Mouse (Mus musculus) CD4-positive naive resting alpha-beta T cell, adult 57 days (primary cell): Measurements from ENCODE around the gene Ppfia4. TPM values are rescaled to one million over a fixed set of nuclear protein-coding genes. Genes with fewer than 3 reads are reported as not detected.

Experiments used
- total RNA-seq: library from RNA; stranded (reverse); gene quantifications from one replicate; pipeline ENCODE4 v1.2.4, GENCODE M21; 2023

Ppfia4 gene
- 0.80 TPM for total RNA-seq

DNA sequence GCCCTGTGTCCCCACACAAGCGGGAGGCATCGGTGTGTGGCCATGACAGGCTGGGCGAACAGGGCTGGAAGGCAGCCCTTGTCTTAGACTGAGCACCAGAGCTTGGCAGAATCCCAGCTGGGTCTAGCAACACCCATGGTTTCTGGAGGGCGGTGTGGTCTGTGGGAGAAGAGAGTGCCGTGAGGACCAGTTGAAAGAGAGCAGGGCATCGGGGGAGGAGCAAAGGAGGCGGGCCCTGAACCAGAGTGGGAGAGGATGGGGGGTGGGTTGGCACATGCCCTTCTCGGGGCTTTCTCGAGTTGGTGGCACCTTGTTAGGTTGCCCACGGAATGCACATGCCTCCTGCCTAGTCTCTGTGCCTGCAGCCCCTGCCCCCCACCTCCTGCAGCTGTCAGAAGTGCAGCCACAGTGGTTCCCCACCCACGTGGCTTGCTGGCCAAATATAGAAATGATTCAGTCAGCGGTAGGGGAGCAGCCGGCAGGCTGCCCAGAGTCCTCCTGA lies at the start of gene Ppfia4:
Ppfia4 (minus strand) TSS at position 159 of the 502 bp plus-strand sequence.

GRCm38 (mm10) chr1:134361857-134362212 lies 29.1 kb upstream of the Ppfia4 start, which contains the start of gene Tmem183a:
Gene Tmem183a (minus strand): TSS chr1:134361979.

GRCm38 (mm10) chr1:134289598-134290099 lies 43.1 kb downstream of the Ppfia4 start, which contains the start of gene Myog:
Gene Myog (plus strand): TSS chr1:134289989.

Other genes with a start within 250 kb of the Ppfia4 start
- gene Chit1, start 221.7 kb downstream of the Ppfia4 start, total RNA-seq = not detected
- gene Chil1, start 150.8 kb downstream of the Ppfia4 start, total RNA-seq = not detected
- not detected for gene Mybph, start 139.5 kb downstream of the Ppfia4 start, total RNA-seq
- not detected for gene Adora1, start 97.5 kb downstream of the Ppfia4 start, total RNA-seq
- gene Myog, start 42.9 kb downstream of the Ppfia4 start, total RNA-seq = not detected
- gene Tmem183a, start 29.1 kb upstream of the Ppfia4 start, total RNA-seq = 58.4 TPM
- gene 4933406M09Rik, start 53.0 kb upstream of the Ppfia4 start, total RNA-seq = not detected
- 13.2 TPM for gene Cyb5r1, start 72.6 kb upstream of the Ppfia4 start, total RNA-seq
- gene Adipor1, start 82.5 kb upstream of the Ppfia4 start, total RNA-seq = 68.2 TPM
- gene Klhl12, start 122.6 kb upstream of the Ppfia4 start, total RNA-seq = 34.2 TPM
- gene Rabif, start 161.7 kb upstream of the Ppfia4 start, total RNA-seq = 23.7 TPM
- gene Mgat4e, start 216.8 kb upstream of the Ppfia4 start, total RNA-seq = not detected
- 67.5 TPM for gene Kdm5b, start 227.2 kb upstream of the Ppfia4 start, total RNA-seq